Mouse (Mus musculus) erythroblast, adult 5-6 weeks (primary cell): ENCODE results near the gene Nbeal1. TPM values are rescaled to one million over a fixed set of nuclear protein-coding genes. Genes with fewer than 3 reads are reported as not detected.
A peak's percentile ranks its signal among the peaks of the same experiment; 100 is the strongest.

Source experiments
- ATAC-seq: replicated peaks from 2 replicates; pipeline ENCODE4 v1.8.0; 2016; ENCODE audit warnings: moderate number of reproducible peaks, mild to moderate bottlenecking, moderate TSS enrichment, inconsistent platforms; ENCODE audit not compliant: poor library complexity, low FRiP score, severe bottlenecking
- total RNA-seq, 2 experiments: library from RNA; stranded (forward) in 1 of 2; stranded (reverse) in 1 of 2; fragments of 150-400 nt in 1 of 2; fragments of 200-764, 138-1000 nt in 1 of 2; gene quantifications; 2 replicates each; pipeline versions ENCODE4 v1.2.3 to v1.2.4; 2015 to 2017; ENCODE audit warnings: low replicate concordance in 2 of 2

The Nbeal1 gene
- total RNA-seq, 2 experiments from 2014 or later, result 1.9 to 4.3 TPM

DNA sequence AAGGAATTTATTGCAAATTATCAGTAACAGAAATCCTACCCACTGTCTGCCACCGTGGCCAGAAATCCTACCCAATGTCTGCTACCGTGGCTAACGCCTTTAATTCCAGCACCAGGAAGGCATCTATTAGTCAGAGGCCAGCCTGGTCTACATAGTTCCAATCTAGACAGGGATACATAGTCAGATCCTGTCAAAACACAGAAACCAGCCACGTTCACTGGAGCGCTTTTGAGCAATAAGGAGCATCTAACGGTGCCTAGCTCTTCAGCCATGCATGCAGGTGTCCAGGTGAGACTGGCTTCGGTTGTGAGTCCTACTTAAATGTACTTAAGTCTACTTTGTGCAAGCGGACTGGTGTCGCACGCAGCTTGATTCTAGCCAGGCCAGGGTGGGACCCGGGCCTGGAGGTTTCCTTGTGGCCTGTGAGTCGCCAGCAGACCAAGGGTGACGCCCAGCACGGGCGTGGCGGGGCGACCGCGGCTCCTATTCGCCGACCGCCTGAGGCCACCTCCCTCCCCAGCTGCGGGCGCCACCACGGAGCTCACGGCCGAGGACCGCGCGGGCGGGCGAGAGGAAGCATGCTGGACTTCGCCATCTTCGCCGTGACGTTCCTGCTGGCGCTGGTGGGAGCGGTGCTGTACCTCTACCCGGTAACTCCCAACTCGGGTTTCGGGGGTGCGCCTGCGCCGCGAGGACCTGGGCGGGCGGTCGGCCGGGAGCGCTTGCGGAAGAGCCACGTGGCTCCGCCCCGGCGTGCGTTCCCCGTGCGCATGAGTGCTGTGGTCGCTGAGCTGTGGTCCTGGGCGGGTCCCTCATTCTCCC is 162.6 kb downstream of the Nbeal1 start, which contains the start of gene Cyp20a1:
Cyp20a1 (plus strand) TSS at position 516 of the 822 bp plus-strand sequence.
- ATAC-seq, result peak; percentile 99

DNA sequence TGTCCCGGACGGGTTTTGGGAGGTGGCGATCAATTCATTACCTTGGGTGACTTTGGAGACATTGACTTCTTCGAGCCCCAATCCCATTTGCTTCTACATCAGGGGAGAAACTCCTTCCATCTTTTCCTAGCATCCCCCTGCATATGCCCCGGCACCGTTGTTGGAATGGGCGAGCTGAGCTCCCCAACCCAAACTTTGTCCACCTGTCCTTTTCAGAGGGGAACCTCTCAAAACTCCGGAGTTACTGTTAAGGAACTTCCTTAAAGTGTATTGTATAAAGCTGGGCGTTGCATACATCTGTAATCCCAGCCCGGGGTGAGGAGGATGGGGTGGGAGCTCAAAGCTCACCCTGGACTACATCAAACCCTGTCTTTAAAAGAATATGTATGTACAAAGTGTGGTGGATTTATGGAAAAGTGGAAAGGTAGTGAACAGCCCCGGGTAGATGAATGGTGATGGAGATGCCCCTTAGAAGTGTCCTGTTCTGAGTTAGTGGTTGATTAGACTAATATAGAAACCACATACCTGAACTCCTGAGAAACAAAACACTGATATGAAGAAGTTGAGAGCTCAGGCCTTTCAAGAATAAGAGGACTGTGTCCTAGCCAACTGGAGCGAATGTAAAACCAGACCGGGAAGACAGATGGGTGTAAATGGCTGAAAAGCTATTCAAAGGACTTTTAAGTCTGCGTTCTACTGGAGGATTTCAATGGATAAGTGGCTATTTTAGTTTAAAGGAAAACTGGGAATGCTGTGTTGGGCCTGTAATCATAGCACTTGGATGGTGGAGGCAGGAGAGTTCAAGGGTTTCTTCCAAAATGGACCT is 163.4 kb downstream of the Nbeal1 start:
- no peak for ATAC-seq

DNA sequence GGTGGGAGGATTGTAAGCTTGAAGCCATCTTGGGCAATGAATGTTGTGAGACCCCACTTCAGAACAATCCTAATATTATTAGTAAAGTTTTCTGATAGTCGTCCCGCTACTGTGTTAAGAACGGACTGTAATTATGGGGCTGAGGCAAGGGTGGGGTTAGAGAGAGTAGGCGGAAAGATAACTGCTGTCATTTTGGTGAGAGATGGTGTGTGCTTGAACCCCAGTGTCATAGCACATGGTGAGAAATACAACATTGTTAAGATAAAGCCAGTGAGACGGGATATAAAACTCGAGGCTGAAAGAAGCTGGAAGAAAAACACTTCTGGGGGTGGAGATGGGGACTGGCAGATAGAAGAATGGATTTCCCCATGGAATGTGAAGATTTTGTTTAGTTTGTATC is 164.3 kb downstream of the Nbeal1 start:
- ATAC-seq, result no peak

DNA sequence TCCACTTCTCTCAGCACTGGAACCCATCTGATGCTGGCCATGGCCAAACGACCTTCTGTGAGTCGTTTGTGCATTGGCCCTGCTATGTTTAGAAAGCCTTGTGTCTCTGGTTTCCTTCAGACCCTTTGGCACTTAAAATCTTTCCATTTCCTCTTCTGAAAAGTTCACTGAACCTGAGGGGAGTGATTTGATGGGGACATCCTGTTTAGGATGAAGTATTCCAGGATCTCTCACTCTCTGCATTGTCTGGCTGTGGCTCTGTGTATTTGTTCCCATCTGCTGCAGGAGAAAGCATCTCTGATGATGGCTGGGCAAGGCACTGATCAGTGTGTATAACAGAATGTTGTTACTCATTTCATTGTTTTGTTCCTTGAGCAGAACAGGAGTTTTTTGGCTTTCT is 165.3 kb downstream of the Nbeal1 start:
- no peak for ATAC-seq

DNA sequence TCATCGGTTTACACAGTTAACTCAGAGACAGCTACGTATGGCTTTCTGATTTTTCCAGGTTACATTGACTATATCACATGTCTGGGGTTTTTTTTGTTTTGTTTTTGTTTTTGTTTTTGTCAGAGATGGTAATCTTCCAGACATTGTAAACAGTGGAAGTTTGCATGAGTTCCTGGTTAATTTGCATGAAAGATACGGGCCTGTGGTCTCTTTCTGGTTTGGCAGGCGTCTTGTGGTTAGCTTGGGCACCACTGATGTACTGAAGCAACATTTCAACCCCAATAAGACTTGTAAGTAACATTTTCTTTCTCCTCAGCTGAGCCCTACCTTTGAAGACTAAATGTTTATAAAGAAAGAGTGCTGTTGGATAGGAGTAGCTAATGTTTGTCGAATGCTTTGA is 172.4 kb downstream of the Nbeal1 start:
- no peak for ATAC-seq

DNA sequence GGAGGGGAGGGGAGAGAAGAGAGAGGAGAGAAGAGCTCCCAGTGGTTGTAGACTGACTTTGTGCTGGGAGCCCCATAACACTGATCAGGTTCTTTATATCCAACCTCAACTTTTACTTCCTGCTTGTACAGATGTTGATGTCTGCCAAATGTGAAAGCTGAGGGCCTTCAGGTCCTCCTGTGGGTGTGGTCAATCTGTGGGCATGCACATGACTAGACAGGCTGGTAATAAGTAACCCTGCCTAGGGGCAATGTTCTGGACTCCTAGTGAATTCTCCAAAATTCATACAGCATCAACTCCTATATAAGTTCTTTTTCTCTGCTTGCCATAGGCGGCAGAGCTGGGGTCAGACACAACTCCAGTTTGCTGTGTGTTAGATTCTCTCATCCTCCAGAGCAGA is 181.2 kb downstream of the Nbeal1 start:
- ATAC-seq, result no peak

DNA sequence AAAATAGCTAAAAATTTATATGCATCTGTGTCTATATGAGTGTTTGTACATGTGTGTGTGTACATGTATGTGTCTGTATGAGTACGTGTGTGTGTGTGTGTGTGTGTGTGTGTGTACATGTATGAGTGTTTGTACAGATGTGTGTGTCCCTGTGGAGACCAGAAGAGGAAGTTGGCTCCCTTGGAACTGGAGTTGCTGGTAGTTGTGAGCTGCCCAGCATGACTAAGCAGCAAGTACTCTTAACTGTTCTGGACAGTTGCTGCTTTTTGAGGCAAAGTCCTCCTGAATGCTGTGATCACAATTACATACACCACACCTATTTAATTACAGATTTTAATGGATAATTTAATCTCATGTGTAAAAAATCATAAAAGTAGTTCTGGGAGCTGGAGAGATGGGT is 196.2 kb downstream of the Nbeal1 start:
- no peak for ATAC-seq

DNA sequence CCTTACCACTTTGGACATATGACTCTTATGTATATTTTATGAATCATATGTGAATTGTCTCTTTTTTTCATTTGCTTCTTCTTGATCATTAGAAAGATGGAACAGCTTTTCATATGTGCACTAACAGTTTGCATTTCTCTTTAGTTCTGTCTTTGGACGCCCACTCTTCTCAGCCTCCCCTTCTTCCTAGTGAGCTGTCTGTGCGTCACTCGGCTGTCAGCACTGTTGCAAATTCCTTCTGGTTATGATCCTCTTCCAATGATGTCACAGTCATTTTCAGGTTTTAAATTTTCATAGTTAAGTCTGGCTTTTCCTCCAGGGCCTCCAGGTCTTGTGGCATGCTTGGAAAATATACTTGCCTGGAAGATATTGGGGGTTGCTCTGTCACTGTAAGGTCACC is 201.5 kb downstream of the Nbeal1 start:
- no peak for ATAC-seq

Other genes starting within 250 kb of the Nbeal1 start
- gene Ica1l, start 137.4 kb upstream of the Nbeal1 start, total RNA-seq (2015; ENCODE audit: low replicate concordance), result not detected in 2 replicates
- 1.4 and 2.1 TPM in 2 replicates for gene Ica1l, start 137.4 kb upstream of the Nbeal1 start, total RNA-seq (2017; ENCODE audit: low replicate concordance)
- 1.0 TPM in 1 of 2 replicates, not detected in the other for gene Carf, start 82.4 kb upstream of the Nbeal1 start, total RNA-seq (2015; ENCODE audit: low replicate concordance)
- gene Carf, start 82.4 kb upstream of the Nbeal1 start, total RNA-seq (2017; ENCODE audit: low replicate concordance), result 2.2 and 3.2 TPM in 2 replicates
- gene Wdr12, start 82.0 kb upstream of the Nbeal1 start, total RNA-seq (2015; ENCODE audit: low replicate concordance), result 9.2 and 25.6 TPM in 2 replicates
- 8.9 and 13.5 TPM in 2 replicates for gene Wdr12, start 82.0 kb upstream of the Nbeal1 start, total RNA-seq (2017; ENCODE audit: low replicate concordance)
- gene Cyp20a1, start 162.7 kb downstream of the Nbeal1 start, total RNA-seq (2015; ENCODE audit: low replicate concordance), result 1.5 and 6.1 TPM in 2 replicates
- gene Cyp20a1, start 162.7 kb downstream of the Nbeal1 start, total RNA-seq (2017; ENCODE audit: low replicate concordance), result 5.4 and 5.5 TPM in 2 replicates
- 3.3 and 3.5 TPM in 2 replicates for gene Abi2, start 229.0 kb downstream of the Nbeal1 start, total RNA-seq (2015; ENCODE audit: low replicate concordance)
- gene Abi2, start 229.0 kb downstream of the Nbeal1 start, total RNA-seq (2017; ENCODE audit: low replicate concordance), result 1.3 and 3.3 TPM in 2 replicates